Mouse (Mus musculus): Measurements from ENCODE around the gene Card14. TPM values are rescaled to one million over a fixed set of nuclear protein-coding genes. Genes with fewer than 3 reads are reported as not detected.
"Not testable (repeated sequence)": the region's sequence is repeated elsewhere in the genome, so short reads cannot be mapped to it uniquely, and the experiment has no call there.

Gene Card14
- polyA plus RNA-seq, 1 experiment, result 7.1 TPM

DNA sequence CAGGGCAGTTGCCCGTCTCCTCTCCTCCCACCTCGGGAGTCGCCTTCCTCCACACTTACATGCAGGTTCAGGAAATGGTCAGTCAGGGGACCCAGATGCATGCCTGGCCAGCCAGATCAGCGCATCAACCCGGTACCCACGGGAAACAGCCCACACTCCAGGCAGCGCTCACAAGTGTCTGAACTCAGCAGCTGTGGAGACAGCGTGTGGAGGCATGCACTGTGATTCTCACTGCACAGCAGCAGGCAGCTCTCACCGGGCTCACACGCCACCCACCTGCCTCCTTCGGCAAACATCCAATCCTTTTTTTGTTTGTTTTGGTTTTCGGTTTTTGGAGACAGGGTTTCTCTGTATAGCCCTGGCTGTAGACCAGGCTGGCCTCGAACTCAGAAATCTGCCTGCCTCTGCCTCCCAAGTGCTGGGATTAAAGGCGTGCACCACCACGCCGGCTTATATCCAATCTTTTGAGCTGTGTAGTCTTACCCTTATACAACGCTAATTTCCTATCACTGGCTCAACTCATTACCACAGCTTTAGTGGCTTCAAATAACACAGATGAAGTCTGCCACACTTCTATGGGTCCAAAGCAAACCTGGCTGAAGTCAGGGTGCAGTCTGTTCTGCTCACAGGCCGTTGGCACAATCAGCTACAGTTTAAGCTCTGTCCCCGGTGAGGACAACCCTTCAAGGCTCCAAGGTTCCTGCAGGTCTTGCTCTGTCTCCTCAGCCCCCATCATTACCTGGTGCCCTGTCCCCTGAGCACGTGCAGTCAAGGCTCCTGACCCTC, 20.2 kb upstream of the Card14 start:
- H3K4me1 ChIP-seq (ENCODE audit: control insufficient read depth, insufficient read depth, insufficient read length, low read length), result no peaks in the 10 kb centered on the region; the same call in 1 of the 2 replicates
- no peak overlapping the region for H3K4me3 ChIP-seq (ENCODE audit: low read depth, low read length)
- TF ChIP-seq CTCF (IDR thresholded peaks at IDR 0.05; ENCODE audit: extremely low read depth, insufficient read length, insufficient replicate concordance, low read depth, low read length) (no peak), POLR2A (IDR thresholded peaks at IDR 0.05; ENCODE audit: low read depth, low read length) (no peak)
- no peak overlapping the region for H3K27ac ChIP-seq (ENCODE audit: insufficient read depth, low read depth, low read length)
- WGBS, result 84% methylated on average over 20 of the region's 20 CpGs
- no peaks in the 10 kb centered on the region for H3K27me3 ChIP-seq (ENCODE audit: control insufficient read depth, insufficient read depth, low read length)
- H3K36me3 ChIP-seq (ENCODE audit: control insufficient read depth, insufficient read depth, low read length), result peaks cover 56% of the 10 kb centered on the region

DNA sequence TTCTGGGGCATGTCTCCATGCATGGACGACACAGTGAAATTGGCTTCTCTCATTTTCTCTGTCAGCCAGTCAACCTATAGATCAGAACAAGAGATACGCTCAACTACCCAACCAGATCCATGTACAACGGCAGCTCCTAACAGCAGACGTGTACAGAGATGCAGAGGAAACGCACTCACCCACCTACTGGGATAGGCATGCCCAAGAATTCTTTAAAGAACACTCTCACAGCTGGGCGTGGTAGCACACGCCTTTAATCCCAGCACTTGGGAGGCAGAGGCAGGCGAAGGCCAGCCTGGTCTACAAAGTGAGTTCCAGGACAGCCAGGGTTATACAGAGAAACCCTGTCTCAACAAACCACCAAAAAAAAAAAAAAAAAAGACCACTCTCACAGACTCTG, 14.7 kb upstream of the Card14 start:
- not testable (repeated sequence) for H3K4me3 ChIP-seq (ENCODE audit: low read depth, low read length); H3K27me3 ChIP-seq (ENCODE audit: control insufficient read depth, insufficient read depth, low read length); H3K4me1 ChIP-seq (ENCODE audit: control insufficient read depth, insufficient read depth, insufficient read length, low read length); H3K27ac ChIP-seq (ENCODE audit: insufficient read depth, low read depth, low read length)
- H3K36me3 ChIP-seq (ENCODE audit: control insufficient read depth, insufficient read depth, low read length), result peaks cover 88% of the 10 kb centered on the region
- 96% methylated on average over 8 of the region's 8 CpGs for WGBS

DNA sequence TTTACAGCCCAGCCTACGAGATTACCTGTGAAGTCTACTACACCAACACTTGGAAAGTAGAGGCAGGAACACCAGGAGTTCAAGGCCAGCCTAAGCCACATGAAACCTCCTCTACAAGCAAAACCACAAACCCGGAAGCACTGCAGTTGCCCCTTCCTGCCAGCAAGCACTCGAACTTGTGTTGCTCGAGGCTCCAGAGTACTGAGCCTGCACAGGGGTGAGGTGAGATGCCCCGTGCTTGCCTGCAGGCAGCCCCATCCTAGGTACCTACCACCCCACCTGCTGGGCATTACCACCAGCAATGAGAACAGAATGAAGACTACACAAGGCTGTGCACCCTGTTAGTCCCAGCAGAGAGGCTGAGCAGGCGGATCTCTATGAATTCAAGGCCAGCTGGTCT, 9.6 kb upstream of the Card14 start:
- no peaks in the 10 kb centered on the region for H3K27me3 ChIP-seq (ENCODE audit: control insufficient read depth, insufficient read depth, low read length)
- H3K27ac ChIP-seq (ENCODE audit: insufficient read depth, low read depth, low read length), result no peak overlapping the region
- TF ChIP-seq POLR2A (IDR thresholded peaks at IDR 0.05; ENCODE audit: low read depth, low read length), result no peak
- WGBS, result 56% methylated on average over 6 of the region's 6 CpGs
- H3K36me3 ChIP-seq (ENCODE audit: control insufficient read depth, insufficient read depth, low read length), result peaks cover 45% of the 10 kb centered on the region
- H3K4me3 ChIP-seq (ENCODE audit: low read depth, low read length), result no peak overlapping the region
- H3K4me1 ChIP-seq (ENCODE audit: control insufficient read depth, insufficient read depth, insufficient read length, low read length), result 0 out of 2 replicates have a peak, but pooled peaks cover 6% of the 10 kb centered on the region

DNA sequence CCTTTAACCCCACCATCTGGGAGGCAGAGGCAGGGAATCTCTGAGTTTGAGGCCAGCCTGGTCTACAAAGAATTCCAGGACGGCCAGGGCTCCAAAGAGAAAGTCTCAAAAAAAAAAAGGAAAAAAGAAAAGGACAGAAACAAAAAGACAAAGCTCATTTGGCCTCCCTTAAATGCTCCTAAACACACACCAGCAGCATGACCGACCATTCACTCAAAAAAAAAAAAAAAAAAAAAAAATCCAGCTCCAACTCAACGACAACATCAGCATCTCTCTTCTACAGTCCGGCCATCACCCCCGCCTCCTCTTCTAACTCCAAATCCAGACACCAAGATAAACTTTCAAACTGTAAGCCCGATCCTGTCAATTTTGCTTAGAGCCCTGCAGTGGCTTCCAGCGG, 8.7 kb upstream of the Card14 start:
- 5% methylated on average over 7 of the region's 7 CpGs for WGBS
- H3K4me3 ChIP-seq (ENCODE audit: low read depth, low read length), result peak overlapping the region; percentile 72
- no peaks in the 10 kb centered on the region for H3K27me3 ChIP-seq (ENCODE audit: control insufficient read depth, insufficient read depth, low read length)
- H3K27ac ChIP-seq (ENCODE audit: insufficient read depth, low read depth, low read length), result no peak overlapping the region
- TF ChIP-seq POLR2A (IDR thresholded peaks at IDR 0.05; ENCODE audit: low read depth, low read length) (no peak), CTCF (IDR thresholded peaks at IDR 0.05; ENCODE audit: extremely low read depth, insufficient read length, insufficient replicate concordance, low read depth, low read length) (no peak)
- peaks cover 36% of the 10 kb centered on the region for H3K36me3 ChIP-seq (ENCODE audit: control insufficient read depth, insufficient read depth, low read length)
- 0 out of 2 replicates have a peak, but pooled peaks cover 6% of the 10 kb centered on the region for H3K4me1 ChIP-seq (ENCODE audit: control insufficient read depth, insufficient read depth, insufficient read length, low read length)

DNA sequence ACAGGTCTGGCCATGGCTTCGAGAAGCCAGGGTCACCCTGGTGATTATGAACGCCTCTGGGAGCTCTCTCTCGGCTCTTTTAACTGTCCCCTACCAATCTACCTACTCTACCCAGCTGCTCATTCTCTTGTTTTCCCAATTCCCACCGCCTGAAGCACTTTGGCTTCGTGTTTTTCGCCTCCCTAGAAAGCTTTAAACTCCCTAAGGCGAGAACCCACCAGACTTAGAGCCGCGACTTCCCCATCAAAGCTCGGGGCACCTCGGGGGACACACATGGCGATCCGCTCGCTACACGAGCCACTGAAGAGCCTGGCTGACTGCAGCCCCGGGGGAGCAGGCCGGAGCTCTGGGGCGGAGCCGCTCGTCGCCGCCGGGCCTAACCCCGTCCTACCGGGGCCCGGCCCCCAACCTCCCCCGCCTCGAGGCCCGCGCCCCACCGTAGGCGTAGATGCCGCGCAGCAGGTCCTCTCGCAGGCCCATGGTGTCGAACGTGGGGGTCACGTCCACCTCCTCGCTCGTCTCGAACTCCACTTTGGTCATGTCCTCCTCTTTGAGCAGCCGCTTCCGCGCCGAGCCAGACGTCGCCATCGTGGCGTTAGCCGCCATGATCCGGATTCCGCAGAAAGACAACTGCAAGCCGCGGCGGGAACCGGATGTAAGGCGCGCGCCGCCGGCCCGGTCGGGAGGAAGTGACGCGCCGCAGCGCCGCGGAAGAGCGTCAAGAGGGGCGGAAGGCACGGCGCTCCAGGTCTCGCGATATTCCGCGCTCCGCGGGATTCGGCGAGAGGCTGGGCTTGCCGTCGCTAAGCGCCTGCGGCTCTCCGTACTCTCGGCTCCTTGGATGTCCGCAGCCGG, 8.0 kb upstream of the Card14 start, which contains the start of gene Eif4a3:
TSS of gene Eif4a3 (minus strand) at position 699 of the 855 bp plus-strand sequence.
- under 1% methylated on average over 89 of the region's 89 CpGs for WGBS

DNA sequence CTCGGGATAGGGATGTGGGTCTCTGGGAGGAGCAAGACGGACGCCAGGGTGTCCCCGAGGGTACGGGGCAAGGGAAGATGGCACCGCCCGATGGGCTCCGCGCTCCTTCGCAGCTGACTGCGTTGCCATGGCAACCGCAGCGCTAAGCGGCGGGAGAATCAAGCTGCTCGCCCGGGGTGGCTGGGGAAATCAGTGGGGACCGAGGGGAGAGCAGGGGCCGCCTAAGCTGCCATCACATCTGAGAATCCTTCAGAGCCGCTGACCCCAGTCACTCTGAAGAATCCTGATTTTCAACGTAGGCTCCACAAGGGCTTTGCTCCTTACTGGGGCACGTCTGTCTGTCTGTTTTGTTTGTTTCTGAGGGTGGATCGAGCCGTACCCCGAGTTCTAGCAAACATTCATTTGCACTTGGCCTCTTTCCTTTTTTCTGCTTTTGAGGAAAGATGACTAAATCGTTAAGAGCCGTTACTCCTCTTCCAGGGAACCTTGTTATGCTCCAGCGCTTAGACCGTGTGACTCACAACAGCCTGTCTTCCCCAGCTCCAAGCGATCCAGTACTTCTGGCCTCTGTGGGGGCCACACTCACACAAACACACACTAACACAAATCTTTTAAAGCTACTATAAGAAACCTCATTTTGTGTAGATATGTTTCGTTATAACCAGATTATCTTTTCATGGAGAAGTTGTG, 7.2 kb upstream of the Card14 start:
- H3K27ac ChIP-seq (ENCODE audit: insufficient read depth, low read depth, low read length), result no peak overlapping the region
- peaks cover 22% of the 10 kb centered on the region for H3K36me3 ChIP-seq (ENCODE audit: control insufficient read depth, insufficient read depth, low read length)
- H3K4me1 ChIP-seq (ENCODE audit: control insufficient read depth, insufficient read depth, insufficient read length, low read length), result 0 out of 2 replicates have a peak, but pooled peaks cover 6% of the 10 kb centered on the region
- H3K4me3 ChIP-seq (ENCODE audit: low read depth, low read length), result peak overlapping the region; percentile 72
- H3K27me3 ChIP-seq (ENCODE audit: control insufficient read depth, insufficient read depth, low read length), result no peaks in the 10 kb centered on the region
- 2% methylated on average over 31 of the region's 31 CpGs for WGBS
- TF ChIP-seq CTCF (IDR thresholded peaks at IDR 0.05; ENCODE audit: extremely low read depth, insufficient read length, insufficient replicate concordance, low read depth, low read length) (no peak), POLR2A (IDR thresholded peaks at IDR 0.05; ENCODE audit: low read depth, low read length) (no peak)

More for the DNA sequence above, 8.0 kb upstream of the Card14 start, which contains the start of gene Eif4a3:
- H3K36me3 ChIP-seq (ENCODE audit: control insufficient read depth, insufficient read depth, low read length), result peaks cover 29% of the 10 kb centered on the region
- peak within 1 kb of the TSS; percentile 72 for H3K4me3 ChIP-seq (ENCODE audit: low read depth, low read length)
- 0 out of 2 replicates have a peak, but pooled peaks cover 6% of the 10 kb centered on the region for H3K4me1 ChIP-seq (ENCODE audit: control insufficient read depth, insufficient read depth, insufficient read length, low read length)
- TF ChIP-seq POLR2A (IDR thresholded peaks at IDR 0.05; ENCODE audit: low read depth, low read length), result no peak; the same call in 1 of the 2 replicates
- TF ChIP-seq CTCF (IDR thresholded peaks at IDR 0.05; ENCODE audit: extremely low read depth, insufficient read length, insufficient replicate concordance, low read depth, low read length), result no peak
- no peaks in the 10 kb centered on the region for H3K27me3 ChIP-seq (ENCODE audit: control insufficient read depth, insufficient read depth, low read length)
- H3K27ac ChIP-seq (ENCODE audit: insufficient read depth, low read depth, low read length), result 0 out of 2 replicates have a peak within 1 kb of the TSS, but pooled peaks have one; percentile 18
